Mouse (Mus musculus) frontal cortex, postnatal 36 days (tissue): ENCODE results near the gene Grik3.

Source experiments
- DNase-seq, 2 experiments: peaks; one replicate each; pipeline ENCODE4 v3.0.0; 2022; ENCODE audit warnings: low spot score in 2 of 2

Gene Grik3

GRCm38 (mm10) chr4:125490661-125491504, at the start of gene Grik3:
Grik3 (plus strand) TSS chr4:125490700.
- DNase-seq: no peak

- DNase-seq: no peak
Observed at GRCm38 (mm10) chr4:125441821-125442220, 48.7 kb upstream of the Grik3 start.

- no peak for DNase-seq
Observed at GRCm38 (mm10) chr4:125444366-125444765, 46.1 kb upstream of the Grik3 start.

GRCm38 (mm10) chr4:125450602-125451321, 39.7 kb upstream of the Grik3 start:
- no peak for DNase-seq

- DNase-seq: no peak
Observed at GRCm38 (mm10) chr4:125451821-125452220, 38.7 kb upstream of the Grik3 start.

- DNase-seq: no peak
Observed at GRCm38 (mm10) chr4:125456506-125456905, 34.0 kb upstream of the Grik3 start.

GRCm38 (mm10) chr4:125457152-125458093, 33.1 kb upstream of the Grik3 start:
- DNase-seq: no peak

GRCm38 (mm10) chr4:125459791-125460190, 30.7 kb upstream of the Grik3 start:
- peak; percentile 31 to 46 for DNase-seq

GRCm38 (mm10) chr4:125469711-125470372, 20.7 kb upstream of the Grik3 start:
- no peak for DNase-seq

- DNase-seq: no peak
Observed at GRCm38 (mm10) chr4:125474903-125475302, 15.6 kb upstream of the Grik3 start.

- peak; percentile 64 to 66 for DNase-seq
Observed at GRCm38 (mm10) chr4:125478071-125478470, 12.4 kb upstream of the Grik3 start.

- no peak for DNase-seq
Observed at GRCm38 (mm10) chr4:125481256-125481655, 9.2 kb upstream of the Grik3 start.

- no peak for DNase-seq
Observed at GRCm38 (mm10) chr4:125484131-125484530, 6.4 kb upstream of the Grik3 start.

GRCm38 (mm10) chr4:125485416-125486239, 4.9 kb upstream of the Grik3 start:
- no peak for DNase-seq

- no peak for DNase-seq
Observed at GRCm38 (mm10) chr4:125486616-125487015, 3.9 kb upstream of the Grik3 start.

GRCm38 (mm10) chr4:125487031-125487430, 3.5 kb upstream of the Grik3 start:
- DNase-seq: no peak

GRCm38 (mm10) chr4:125488796-125489637, 1.5 kb upstream of the Grik3 start:
- no peak for DNase-seq

GRCm38 (mm10) chr4:125489901-125490590, 454 bp upstream of the Grik3 start:
- DNase-seq: peak; percentile 38 to 60
